Mouse (Mus musculus) neural tube, embryonic 14.5 days (tissue): ENCODE results near the gene Wsb2. TPM values are rescaled to one million over a fixed set of nuclear protein-coding genes. Genes with fewer than 3 reads are reported as not detected.
"Not testable (repeated sequence)": the region's sequence is repeated elsewhere in the genome, so short reads cannot be mapped to it uniquely, and the experiment has no call there.

Experiments used
- ATAC-seq: fragments of 200-750 bp; cut with Nextera tagmentation; 2 replicates; pipeline ENCODE4 v1.8.0; 2017; ENCODE audit warnings: low read depth, mild to moderate bottlenecking, moderate TSS enrichment, moderate library complexity
- H3K27ac ChIP-seq: fragments of 300-500 bp; sonication (generic); 2 replicates; pipeline ENCODE4 v1.5.1; 2014; ENCODE audit warnings: low read depth, mild to moderate bottlenecking, control low read depth, low read length, moderate library complexity, mixed read lengths
- H3K27me3 ChIP-seq: fragments of 300-500 bp; sonication (generic); 2 replicates; pipeline ENCODE4 v1.6.1; 2014; ENCODE audit warnings: low read length; ENCODE audit not compliant: control insufficient read depth, insufficient read depth
- H3K36me3 ChIP-seq: fragments of 300-500 bp; sonication (generic); 2 replicates; pipeline ENCODE4 v1.6.1; 2014; ENCODE audit warnings: low read length, mixed read lengths; ENCODE audit not compliant: control insufficient read depth, insufficient read depth
- H3K4me1 ChIP-seq: fragments of 300-500 bp; sonication (generic); 2 replicates; pipeline ENCODE4 v1.6.1; 2014; ENCODE audit warnings: low read length; ENCODE audit not compliant: control insufficient read depth, insufficient read depth
- H3K4me2 ChIP-seq: fragments of 300-500 bp; sonication (generic); 2 replicates; pipeline ENCODE4 v1.6.1; 2014; ENCODE audit warnings: mild to moderate bottlenecking, low read depth, low read length, control low read depth
- H3K4me3 ChIP-seq: fragments of 300-500 bp; sonication (generic); 2 replicates; pipeline ENCODE4 v1.5.1; 2014; ENCODE audit warnings: low read depth, low read length, control low read depth, mixed read lengths
- H3K9ac ChIP-seq: fragments of 300-500 bp; sonication (generic); replicated peaks from 2 replicates; pipeline ENCODE4 v1.6.1; 2014; ENCODE audit warnings: low read depth, mild to moderate bottlenecking, control low read depth, low read length, mixed read lengths
- H3K9me3 ChIP-seq: fragments of 300-500 bp; sonication (generic); 2 replicates; pipeline ENCODE4 v1.6.1; 2016; ENCODE audit warnings: low read length; ENCODE audit not compliant: control insufficient read depth
- WGBS: fragments of 180-500 bp; shearing (Covaris S2); extraction: QIAGEN DNeasy Blood & Tissue Kit; methylation state at CpG from one replicate; pipeline ENCODE4 v1.1.7; 2014; 5-methylcytosine and 5-hydroxymethylcytosine counted together
- polyA plus RNA-seq: library from polyadenylated mRNA; unstranded; fragments of >200 nt; fragmentation: Nextera tagmentation; extraction: Ambion mirVana; gene quantifications from 2 replicates; pipeline ENCODE4 v1.2.1, GENCODE M21; 2014

Gene Wsb2
- polyA plus RNA-seq, 1 experiment from 2014 or later = 293 TPM

- 88% methylated on average over 7 of the region's 7 CpGs for WGBS
- no peak for ATAC-seq
- H3K4me2 ChIP-seq = no peak overlapping the region
Measured at GRCm38 (mm10) chr5:117330457-117330856, 26.6 kb upstream of the Wsb2 start.

GRCm38 (mm10) chr5:117337999-117338398 is 19.1 kb upstream of the Wsb2 start:
- Histone ChIP-seq H3K27me3 (no peaks in the 10 kb centered on the region), H3K27ac (no peak overlapping the region), H3K9me3 (no peaks in the 10 kb centered on the region), H3K4me1 (no peaks in the 10 kb centered on the region), H3K36me3 (no peaks in the 10 kb centered on the region), H3K4me3 (no peak overlapping the region), H3K4me2 (no peak overlapping the region), H3K9ac (no peak overlapping the region)
- WGBS = 91% methylated on average over 10 of the region's 10 CpGs
- no peak for ATAC-seq

More at GRCm38 (mm10) chr5:117330457-117330856, 26.6 kb upstream of the Wsb2 start:
- H3K27me3 ChIP-seq = no peaks in the 10 kb centered on the region
- no peaks in the 10 kb centered on the region for H3K4me1 ChIP-seq
- no peaks in the 10 kb centered on the region for H3K9me3 ChIP-seq
- no peak overlapping the region for H3K9ac ChIP-seq
- H3K27ac ChIP-seq = no peak overlapping the region
- H3K36me3 ChIP-seq = no peaks in the 10 kb centered on the region
- no peak overlapping the region for H3K4me3 ChIP-seq

- no peak overlapping the region for H3K9ac ChIP-seq
- ATAC-seq = no peak
- H3K4me1 ChIP-seq = no peaks in the 10 kb centered on the region
- H3K4me2 ChIP-seq = no peak overlapping the region
- WGBS = 84% methylated on average over 8 of the region's 8 CpGs
- H3K27ac ChIP-seq = no peak overlapping the region
- no peak overlapping the region for H3K4me3 ChIP-seq
- H3K9me3 ChIP-seq = no peaks in the 10 kb centered on the region
- no peaks in the 10 kb centered on the region for H3K36me3 ChIP-seq
- no peaks in the 10 kb centered on the region for H3K27me3 ChIP-seq
Measured at GRCm38 (mm10) chr5:117338503-117338902, 18.6 kb upstream of the Wsb2 start.

GRCm38 (mm10) chr5:117340081-117340480 is 17.0 kb upstream of the Wsb2 start:
- Histone ChIP-seq H3K4me2 (no peak overlapping the region), H3K36me3 (no peaks in the 10 kb centered on the region), H3K9ac (no peak overlapping the region), H3K27me3 (no peaks in the 10 kb centered on the region), H3K4me1 (no peaks in the 10 kb centered on the region), H3K4me3 (no peak overlapping the region), H3K27ac (no peak overlapping the region), H3K9me3 (no peaks in the 10 kb centered on the region)
- no peak for ATAC-seq
- WGBS = 83% methylated on average over 6 of the region's 6 CpGs

GRCm38 (mm10) chr5:117341896-117342295 is 15.2 kb upstream of the Wsb2 start:
- H3K4me1 ChIP-seq = no peaks in the 10 kb centered on the region
- WGBS = 80% methylated on average over 6 of the region's 6 CpGs
- no peaks in the 10 kb centered on the region for H3K36me3 ChIP-seq
- ATAC-seq = no peak
- H3K27me3 ChIP-seq = no peaks in the 10 kb centered on the region
- no peak overlapping the region for H3K4me3 ChIP-seq
- H3K27ac ChIP-seq = no peak overlapping the region
- no peak overlapping the region for H3K9ac ChIP-seq
- H3K9me3 ChIP-seq = no peaks in the 10 kb centered on the region
- no peak overlapping the region for H3K4me2 ChIP-seq

- not testable (repeated sequence) for H3K27ac ChIP-seq, H3K4me3 ChIP-seq, H3K4me2 ChIP-seq, H3K4me1 ChIP-seq, H3K9ac ChIP-seq, H3K9me3 ChIP-seq, H3K36me3 ChIP-seq, ATAC-seq, H3K27me3 ChIP-seq
- WGBS = 87% methylated on average over 5 of the region's 5 CpGs
Measured at GRCm38 (mm10) chr5:117344496-117344895, 12.6 kb upstream of the Wsb2 start.

- WGBS = 82% methylated on average over 5 of the region's 5 CpGs
- no peak overlapping the region for H3K9ac ChIP-seq
- no peak for ATAC-seq
Measured at GRCm38 (mm10) chr5:117345432-117345976, 11.6 kb upstream of the Wsb2 start.

GRCm38 (mm10) chr5:117346281-117346680 is 10.8 kb upstream of the Wsb2 start:
- Histone ChIP-seq H3K27ac (no peak overlapping the region), H3K4me3 (no peak overlapping the region), H3K9me3 (no peaks in the 10 kb centered on the region), H3K9ac (no peak overlapping the region), H3K4me2 (no peak overlapping the region), H3K4me1 (no peaks in the 10 kb centered on the region), H3K36me3 (no peaks in the 10 kb centered on the region), H3K27me3 (no peaks in the 10 kb centered on the region)
- 68% methylated on average over 3 of the region's 3 CpGs for WGBS
- no peak for ATAC-seq

More at GRCm38 (mm10) chr5:117345432-117345976, 11.6 kb upstream of the Wsb2 start:
- no peak overlapping the region for H3K4me2 ChIP-seq
- H3K4me1 ChIP-seq = no peaks in the 10 kb centered on the region
- no peaks in the 10 kb centered on the region for H3K36me3 ChIP-seq
- no peaks in the 10 kb centered on the region for H3K9me3 ChIP-seq
- H3K27ac ChIP-seq = no peak overlapping the region
- no peaks in the 10 kb centered on the region for H3K27me3 ChIP-seq
- H3K4me3 ChIP-seq = no peak overlapping the region

GRCm38 (mm10) chr5:117347011-117347410 is 10.1 kb upstream of the Wsb2 start:
- Histone ChIP-seq H3K9me3 (no peaks in the 10 kb centered on the region), H3K27me3 (no peaks in the 10 kb centered on the region), H3K4me3 (no peak overlapping the region), H3K36me3 (no peaks in the 10 kb centered on the region), H3K4me1 (no peaks in the 10 kb centered on the region), H3K27ac (no peak overlapping the region), H3K4me2 (no peak overlapping the region), H3K9ac (no peak overlapping the region)
- 87% methylated on average over 5 of the region's 5 CpGs for WGBS
- ATAC-seq = no peak
